Mouse (Mus musculus) G1E (cell line): ENCODE results near the gene Aipl1.

Source experiments
- CTCF ChIP-seq: IDR thresholded peaks from 2 replicates; pipeline ENCODE4 v1.5.1; 2012; ENCODE audit warnings: low read depth, low read length, inconsistent platforms, mixed read lengths
- GATA1 ChIP-seq: IDR thresholded peaks from 2 replicates; pipeline ENCODE4 v1.6.1; 2012; ENCODE audit warnings: borderline replicate concordance, low read length, inconsistent platforms, mixed read lengths
- GATA2 ChIP-seq: IDR thresholded peaks from 2 replicates; pipeline ENCODE4 v1.6.1; 2012; ENCODE audit warnings: low read depth, low read length, inconsistent platforms, borderline replicate concordance
- POLR2AphosphoS5 ChIP-seq: IDR thresholded peaks from 2 replicates; pipeline ENCODE4 v1.6.1; 2012; ENCODE audit warnings: low read depth, low read length, inconsistent platforms; ENCODE audit not compliant: insufficient replicate concordance
- TAL1 ChIP-seq: conservative IDR thresholded peaks from 2 replicates; pipeline ENCODE4 v1.6.1; 2012; ENCODE audit warnings: low read depth, low read length, inconsistent platforms, mixed read lengths

GRCm38 (mm10) chr11:72078056-72078455 lies 40.7 kb upstream of the Aipl1 start:
- TF ChIP-seq GATA2 (no peak), CTCF (no peak), GATA1 (no peak), TAL1 (no peak), POLR2AphosphoS5 (no peak)
